Mouse (Mus musculus) midbrain, embryonic 11.5 days (tissue): ENCODE measurements at regions not wholly inside any gene's neighbourhood (a gene's known extent, or its start where the extent isn't known, plus 50 kb on each side); places are given as distances from the start of the nearest gene placed in this dataset.
A peak's percentile ranks its signal among the peaks of the same experiment; 100 is the strongest.

ENCODE experiments used
- ATAC-seq: fragments of 200-750 bp; cut with Nextera tagmentation; 2 replicates; pipeline ENCODE4 v1.8.0; 2017; ENCODE audit warnings: moderate TSS enrichment, moderate library complexity; ENCODE audit not compliant: low FRiP score
- DNase-seq: peaks from one replicate; pipeline ENCODE4 v3.0.0; 2015; ENCODE audit warnings: low spot score; ENCODE audit errors: missing footprints
- H3K27ac ChIP-seq: fragments of 300-500 bp; sonication (generic); 2 replicates; pipeline ENCODE4 v1.5.1; 2014; ENCODE audit warnings: low read depth, low read length
- H3K27me3 ChIP-seq: fragments of 300-500 bp; sonication (generic); 2 replicates; pipeline ENCODE4 v1.6.1; 2014; ENCODE audit warnings: mild to moderate bottlenecking, low read length, moderate library complexity, mixed read lengths; ENCODE audit not compliant: control insufficient read depth, insufficient read depth
- H3K36me3 ChIP-seq: fragments of 300-500 bp; sonication (generic); 2 replicates; pipeline ENCODE4 v1.6.1; 2014; ENCODE audit warnings: mild to moderate bottlenecking, low read length, moderate library complexity, mixed read lengths; ENCODE audit not compliant: control insufficient read depth, insufficient read depth
- H3K4me1 ChIP-seq: fragments of 300-500 bp; sonication (generic); 2 replicates; pipeline ENCODE4 v1.6.1; 2014; ENCODE audit warnings: low read length; ENCODE audit not compliant: control insufficient read depth, insufficient read depth
- H3K4me2 ChIP-seq: fragments of 300-500 bp; sonication (generic); 2 replicates; pipeline ENCODE4 v1.6.1; 2014; ENCODE audit warnings: mild to moderate bottlenecking, moderate library complexity
- H3K4me3 ChIP-seq: fragments of 300-500 bp; sonication (generic); 2 replicates; pipeline ENCODE4 v1.5.1; 2014; ENCODE audit warnings: low read depth, low read length
- H3K9ac ChIP-seq: fragments of 300-500 bp; sonication (generic); 2 replicates; pipeline ENCODE4 v1.6.1; 2014; ENCODE audit warnings: low read length
- H3K9me3 ChIP-seq: fragments of 300-500 bp; sonication (generic); 2 replicates; pipeline ENCODE4 v1.6.1; 2016; ENCODE audit warnings: low read length; ENCODE audit not compliant: control insufficient read depth
- WGBS: fragments of 180-500 bp; shearing (Covaris S2); extraction: QIAGEN DNeasy Blood & Tissue Kit; methylation state at CpG from one replicate; pipeline ENCODE4 v1.1.7; 2014; 5-methylcytosine and 5-hydroxymethylcytosine counted together

- no peaks in the 10 kb centered on the region for H3K36me3 ChIP-seq
- ATAC-seq, result no peak
- H3K27me3 ChIP-seq, result no peaks in the 10 kb centered on the region
- WGBS, result 61% methylated on average over 18 of the region's 18 CpGs
- no peak overlapping the region for H3K4me3 ChIP-seq
- H3K9ac ChIP-seq, result no peak overlapping the region
- no peak overlapping the region for H3K4me2 ChIP-seq
- no peak overlapping the region for H3K27ac ChIP-seq
- no peak for DNase-seq
- no peaks in the 10 kb centered on the region for H3K9me3 ChIP-seq
- H3K4me1 ChIP-seq, result peaks cover 13% of the 10 kb centered on the region; the same call in 1 of the 2 replicates
These were observed 71.9 kb upstream of the Cerkl start for GRCm38 (mm10) chr2:79528347-79528990.

GRCm38 (mm10) chr2:79529185-79529584 is 72.6 kb upstream of the Cerkl start:
- H3K27ac ChIP-seq, result no peak overlapping the region
- no peaks in the 10 kb centered on the region for H3K9me3 ChIP-seq
- H3K4me2 ChIP-seq, result no peak overlapping the region
- no peak for ATAC-seq
- no peak overlapping the region for H3K9ac ChIP-seq
- no peak for DNase-seq
- no peak overlapping the region for H3K4me3 ChIP-seq
- H3K4me1 ChIP-seq, result peaks cover 13% of the 10 kb centered on the region; the same call in 1 of the 2 replicates
- no peaks in the 10 kb centered on the region for H3K27me3 ChIP-seq
- no peaks in the 10 kb centered on the region for H3K36me3 ChIP-seq
- 4% methylated on average over 2 of the region's 2 CpGs for WGBS

GRCm38 (mm10) chr2:79532610-79533160 is 76.1 kb upstream of the Cerkl start:
- H3K9ac ChIP-seq, result no peak overlapping the region
- 78% methylated on average over 3 of the region's 3 CpGs for WGBS
- ATAC-seq (no peak), DNase-seq (no peak)
- no peaks in the 10 kb centered on the region for H3K27me3 ChIP-seq
- no peaks in the 10 kb centered on the region for H3K36me3 ChIP-seq
- no peaks in the 10 kb centered on the region for H3K9me3 ChIP-seq
- no peak overlapping the region for H3K27ac ChIP-seq
- no peak overlapping the region for H3K4me3 ChIP-seq
- no peak overlapping the region for H3K4me2 ChIP-seq
- H3K4me1 ChIP-seq, result peaks cover 5% of the 10 kb centered on the region; the same call in 1 of the 2 replicates

- WGBS, result 89% methylated on average over 5 of the region's 5 CpGs
- DNase-seq, result no peak
- no peak for ATAC-seq
- no peak overlapping the region for H3K4me2 ChIP-seq
- no peaks in the 10 kb centered on the region for H3K36me3 ChIP-seq
- no peaks in the 10 kb centered on the region for H3K4me1 ChIP-seq
- H3K9ac ChIP-seq, result no peak overlapping the region
- no peak overlapping the region for H3K4me3 ChIP-seq
- no peaks in the 10 kb centered on the region for H3K27me3 ChIP-seq
- no peak overlapping the region for H3K27ac ChIP-seq
- no peaks in the 10 kb centered on the region for H3K9me3 ChIP-seq
These were observed 80.7 kb upstream of the Cerkl start for GRCm38 (mm10) chr2:79537126-79537875.

- H3K9me3 ChIP-seq, result no peaks in the 10 kb centered on the region
- 92% methylated on average over 8 of the region's 8 CpGs for WGBS
These were observed 83.8 kb upstream of the Cerkl start for GRCm38 (mm10) chr2:79540384-79540783.

GRCm38 (mm10) chr2:79542191-79542980 is 85.8 kb upstream of the Cerkl start:
- H3K4me1 ChIP-seq, result no peaks in the 10 kb centered on the region
- H3K9ac ChIP-seq, result no peak overlapping the region
- H3K4me2 ChIP-seq, result no peak overlapping the region
- ATAC-seq (no peak), DNase-seq (no peak)
- no peaks in the 10 kb centered on the region for H3K36me3 ChIP-seq
- H3K27ac ChIP-seq, result no peak overlapping the region
- no peak overlapping the region for H3K4me3 ChIP-seq
- H3K27me3 ChIP-seq, result no peaks in the 10 kb centered on the region
- H3K9me3 ChIP-seq, result no peaks in the 10 kb centered on the region
- 80% methylated on average over 6 of the region's 6 CpGs for WGBS

More at GRCm38 (mm10) chr2:79540384-79540783, 83.8 kb upstream of the Cerkl start:
- H3K36me3 ChIP-seq, result no peaks in the 10 kb centered on the region
- DNase-seq, result no peak
- H3K4me1 ChIP-seq, result no peaks in the 10 kb centered on the region
- H3K9ac ChIP-seq, result no peak overlapping the region
- H3K4me2 ChIP-seq, result no peak overlapping the region
- no peak overlapping the region for H3K4me3 ChIP-seq
- H3K27me3 ChIP-seq, result no peaks in the 10 kb centered on the region
- ATAC-seq, result no peak
- no peak overlapping the region for H3K27ac ChIP-seq

- DNase-seq (no peak), ATAC-seq (no peak)
- H3K9ac ChIP-seq, result no peak overlapping the region
- no peaks in the 10 kb centered on the region for H3K4me1 ChIP-seq
- no peak overlapping the region for H3K4me3 ChIP-seq
- no peaks in the 10 kb centered on the region for H3K27me3 ChIP-seq
- no peak overlapping the region for H3K4me2 ChIP-seq
- no peaks in the 10 kb centered on the region for H3K9me3 ChIP-seq
- WGBS, result 78% methylated on average over 5 of the region's 5 CpGs
- no peak overlapping the region for H3K27ac ChIP-seq
- no peaks in the 10 kb centered on the region for H3K36me3 ChIP-seq
These were observed 86.9 kb upstream of the Cerkl start for GRCm38 (mm10) chr2:79543456-79543855.

- H3K9me3 ChIP-seq, result no peaks in the 10 kb centered on the region
- H3K4me2 ChIP-seq, result no peak overlapping the region
- WGBS, result 87% methylated on average over 8 of the region's 8 CpGs
- no peaks in the 10 kb centered on the region for H3K4me1 ChIP-seq
- no peak for ATAC-seq
- no peaks in the 10 kb centered on the region for H3K36me3 ChIP-seq
- no peak overlapping the region for H3K4me3 ChIP-seq
- no peaks in the 10 kb centered on the region for H3K27me3 ChIP-seq
- H3K27ac ChIP-seq, result no peak overlapping the region
- H3K9ac ChIP-seq, result no peak overlapping the region
- peak; percentile 72 for DNase-seq
These were observed 87.6 kb upstream of the Cerkl start for GRCm38 (mm10) chr2:79543948-79544792.
